Mouse (Mus musculus) thymus, postnatal 14 days (tissue): ENCODE data around the gene Atp5d.

Experiments
- DNase-seq: peaks from one replicate; pipeline ENCODE4 v3.0.0; 2021

Atp5d gene

DNA sequence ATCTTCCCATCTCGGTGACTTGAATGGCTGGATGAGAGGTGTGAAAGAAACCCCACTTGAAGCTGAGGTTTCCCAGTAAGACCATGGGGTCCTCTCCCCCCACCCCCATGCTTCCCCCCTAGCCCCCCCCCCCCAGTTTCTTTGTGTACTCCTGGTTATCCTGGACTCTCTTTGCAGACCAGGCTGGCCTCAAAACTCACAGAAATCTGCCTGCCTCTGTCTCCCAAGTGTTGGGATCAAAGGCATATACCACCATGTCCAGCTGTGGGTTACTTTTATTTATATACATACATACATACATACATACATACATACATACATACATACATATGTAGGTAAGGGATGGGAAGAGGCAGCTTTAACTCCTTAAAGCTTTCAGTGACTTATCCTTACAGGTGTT is 30.6 kb downstream of the Atp5d start:
- DNase-seq = no peak

DNA sequence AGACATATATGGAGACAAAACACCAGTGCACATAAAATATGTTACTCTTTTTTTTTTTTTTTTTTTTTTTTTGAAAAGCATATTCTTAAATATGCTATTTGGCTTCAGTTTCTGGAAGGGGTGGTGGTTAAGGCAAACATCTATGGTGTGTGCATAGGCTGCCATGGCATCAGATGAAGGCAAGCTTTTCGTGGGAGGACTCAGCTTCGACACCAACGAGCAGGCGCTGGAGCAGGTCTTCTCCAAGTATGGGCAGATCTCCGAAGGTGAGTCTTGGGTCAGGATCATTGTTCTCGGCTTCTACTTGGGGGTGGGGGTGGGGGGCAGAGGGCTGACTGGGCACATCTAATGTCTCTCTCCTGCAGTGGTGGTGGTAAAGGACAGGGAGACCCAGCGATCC is 31.2 kb downstream of the Atp5d start:
- DNase-seq = no peak

DNA sequence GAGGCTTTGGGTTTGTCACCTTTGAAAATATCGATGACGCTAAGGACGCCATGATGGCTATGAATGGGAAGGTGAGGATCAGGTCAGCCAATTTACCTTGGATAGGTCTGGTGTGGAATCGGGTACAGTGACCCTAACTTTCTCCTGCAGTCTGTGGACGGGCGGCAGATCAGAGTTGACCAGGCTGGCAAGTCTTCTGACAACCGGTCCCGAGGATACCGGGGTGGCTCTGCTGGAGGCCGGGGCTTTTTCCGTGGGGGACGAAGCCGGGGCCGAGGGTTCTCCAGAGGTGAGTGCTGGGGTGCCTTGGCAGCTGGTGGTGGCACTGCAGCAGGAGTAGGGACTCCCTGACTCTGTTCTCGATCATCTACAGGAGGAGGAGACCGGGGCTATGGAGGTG is 31.6 kb downstream of the Atp5d start:
- DNase-seq = no peak

DNA sequence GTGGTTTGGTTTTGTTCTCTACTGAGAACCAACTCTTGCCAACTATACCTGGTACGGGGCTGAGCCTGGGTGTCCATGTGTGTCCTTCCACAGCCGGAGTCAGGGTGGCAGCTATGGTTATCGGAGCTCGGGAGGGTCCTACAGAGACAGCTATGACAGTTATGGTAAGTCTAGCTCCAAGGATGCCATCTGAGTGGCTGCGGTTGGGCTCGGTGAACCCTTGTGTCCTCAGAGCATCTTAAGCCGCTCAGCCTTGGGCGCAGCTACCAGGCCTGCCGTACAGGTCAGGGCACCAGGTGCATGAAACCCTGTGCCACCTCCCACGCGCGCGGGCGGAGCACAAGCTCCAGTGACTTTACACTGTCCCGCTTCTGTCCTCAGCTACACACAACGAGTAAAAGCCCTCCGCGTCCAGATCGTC is 32.2 kb downstream of the Atp5d start:
- DNase-seq = no peak

DNA sequence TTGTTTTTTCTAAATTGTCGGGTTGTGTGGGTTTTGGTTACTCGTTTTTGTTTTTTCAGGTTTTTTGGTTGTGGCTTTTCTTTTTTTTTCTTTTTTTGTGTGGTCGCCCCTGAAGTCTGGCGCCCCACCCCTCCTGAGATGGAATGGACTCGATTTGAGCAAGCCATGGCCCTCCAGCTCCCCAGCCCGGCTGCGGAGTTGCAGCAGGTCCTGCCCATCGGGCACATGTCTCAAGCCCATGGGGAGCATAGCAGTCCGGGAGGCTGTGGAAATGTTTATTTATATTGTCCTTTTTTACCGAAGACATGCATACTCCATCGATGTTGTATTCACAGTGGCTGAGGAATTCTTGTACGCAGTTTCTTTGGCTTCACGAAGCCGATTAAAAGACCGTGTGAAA is 32.8 kb downstream of the Atp5d start:
- DNase-seq = no peak

DNA sequence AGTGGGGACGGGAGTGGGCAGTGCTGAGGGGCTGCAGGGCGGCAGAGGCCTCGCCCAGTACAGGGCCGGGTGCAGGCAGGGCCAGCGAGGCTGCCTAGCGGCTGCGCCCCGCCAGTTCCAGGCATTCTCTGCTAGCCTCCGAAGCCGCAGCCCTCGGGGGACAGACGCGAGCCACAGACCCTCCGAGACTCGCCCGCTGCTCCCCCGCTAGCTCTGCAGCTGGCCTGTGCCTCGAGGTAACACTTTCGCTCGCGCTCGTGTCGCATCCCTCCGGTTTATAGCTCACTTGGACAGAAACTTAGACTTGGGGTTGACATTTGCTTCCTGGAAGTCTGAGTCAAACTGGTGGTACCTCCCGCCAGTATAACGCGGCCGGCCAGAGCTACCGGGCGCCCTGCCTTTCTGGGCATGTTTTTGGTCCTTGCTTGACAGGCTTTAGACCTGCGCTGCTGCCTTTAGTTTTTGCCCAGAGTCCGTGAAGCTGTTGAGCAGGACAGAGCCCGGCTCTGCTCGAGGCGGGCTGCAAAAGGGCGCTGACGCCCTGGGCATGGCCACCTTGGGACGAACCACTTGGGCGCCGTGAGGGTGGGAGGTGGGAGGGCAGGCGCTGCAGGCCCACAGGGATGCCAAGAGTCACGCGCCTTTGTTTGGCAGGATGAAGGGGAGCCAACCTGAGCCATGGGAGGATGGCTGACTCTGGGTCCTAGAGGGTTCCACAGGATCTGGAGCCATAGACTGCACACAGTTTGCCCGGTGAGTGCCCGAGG is 33.5 kb downstream of the Atp5d start:
- DNase-seq = peak; percentile 24

DNA sequence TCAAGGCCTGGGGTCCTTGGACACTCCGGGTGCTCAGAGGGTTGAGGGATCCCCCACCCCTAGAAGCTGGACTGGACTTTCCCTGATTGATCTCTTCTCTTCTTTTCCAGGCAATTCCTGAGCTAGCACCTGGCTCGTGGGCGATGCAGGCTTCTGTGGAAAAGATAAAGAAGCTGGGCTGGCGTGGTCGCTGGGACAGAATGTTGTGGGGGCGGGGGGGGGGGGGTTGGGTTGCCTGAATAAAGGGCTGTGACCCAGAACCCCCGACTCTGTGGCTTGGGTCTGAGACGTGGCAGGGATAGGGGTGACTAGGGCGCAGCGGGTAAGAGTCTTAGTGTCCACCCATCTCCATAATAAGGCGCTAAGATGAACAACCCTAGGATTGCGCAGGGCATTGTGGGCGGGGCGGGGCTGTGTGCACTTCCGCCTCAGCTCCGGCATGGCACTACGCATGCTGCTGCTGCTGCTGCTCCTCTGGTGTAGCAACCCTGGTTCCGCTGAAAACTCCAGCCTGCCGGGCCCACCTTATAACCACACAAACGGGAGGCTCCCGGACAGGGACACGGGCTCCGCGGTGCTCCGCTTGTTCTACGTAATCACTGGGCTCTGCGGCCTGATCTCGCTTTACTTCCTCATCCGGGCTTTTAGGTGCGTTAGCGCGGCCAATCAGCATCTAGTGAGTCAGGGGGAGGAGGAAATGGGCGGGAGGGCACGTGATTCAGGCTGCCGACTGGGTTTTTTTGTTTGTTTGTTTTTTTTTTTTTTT is 34.3 kb downstream of the Atp5d start, which contains the start of gene 1600002K03Rik:
Gene 1600002K03Rik, plus strand, starts transcription at position 418 of the 766 bp plus-strand sequence.
- peak; percentile 88 for DNase-seq

DNA sequence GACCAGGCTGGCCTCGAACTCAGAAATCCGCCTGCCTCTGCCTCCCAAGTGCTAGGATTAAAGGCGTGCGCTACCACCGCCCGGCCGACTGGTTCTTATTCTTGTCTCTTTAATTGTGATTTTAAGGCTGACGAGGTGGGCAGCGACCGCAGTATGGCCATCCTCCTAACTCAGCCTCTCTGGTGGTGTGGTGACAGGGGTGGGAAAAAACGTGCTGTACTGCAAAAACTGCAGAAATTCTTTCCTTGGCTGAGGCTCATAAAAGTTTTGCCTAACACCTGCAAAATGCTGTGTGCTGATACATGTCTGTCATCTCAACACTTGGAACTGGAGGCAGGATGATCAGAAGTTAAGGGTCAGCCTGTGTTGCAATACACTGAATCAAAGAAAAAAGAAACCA is 34.9 kb downstream of the Atp5d start:
- no peak for DNase-seq

DNA sequence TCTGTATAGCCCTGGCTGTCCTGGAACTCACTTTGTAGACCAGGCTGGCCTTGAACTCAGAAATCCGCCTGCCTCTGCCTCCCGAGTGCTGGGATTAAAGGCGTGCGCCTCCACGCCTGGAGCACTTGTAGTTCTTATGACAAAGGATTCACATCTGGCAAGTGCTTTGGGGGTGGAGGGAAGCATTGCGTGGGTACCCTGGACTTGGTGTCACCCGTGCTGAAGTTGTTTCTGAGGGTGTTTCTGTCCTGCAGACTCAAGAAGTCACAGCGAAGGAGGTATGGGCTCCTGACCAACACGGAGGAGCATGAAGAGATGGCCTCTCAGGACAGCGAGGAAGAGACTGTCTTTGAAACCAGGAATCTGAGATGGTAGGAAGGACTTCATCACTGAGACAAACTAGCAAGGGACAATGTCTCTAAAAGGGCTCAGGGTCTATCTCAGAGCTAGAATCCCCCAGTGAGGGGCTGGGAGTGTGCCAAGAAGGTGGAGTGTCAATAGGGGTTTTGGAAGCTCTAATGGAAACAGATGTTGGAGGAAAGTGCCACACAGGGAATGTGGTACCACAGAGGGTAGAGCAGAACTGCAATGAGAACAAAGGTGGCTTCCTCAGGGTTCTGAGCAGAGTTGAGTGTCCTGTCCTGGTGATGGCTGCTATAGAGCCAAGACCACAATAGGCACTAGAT is 35.7 kb downstream of the Atp5d start:
- no peak for DNase-seq

DNA sequence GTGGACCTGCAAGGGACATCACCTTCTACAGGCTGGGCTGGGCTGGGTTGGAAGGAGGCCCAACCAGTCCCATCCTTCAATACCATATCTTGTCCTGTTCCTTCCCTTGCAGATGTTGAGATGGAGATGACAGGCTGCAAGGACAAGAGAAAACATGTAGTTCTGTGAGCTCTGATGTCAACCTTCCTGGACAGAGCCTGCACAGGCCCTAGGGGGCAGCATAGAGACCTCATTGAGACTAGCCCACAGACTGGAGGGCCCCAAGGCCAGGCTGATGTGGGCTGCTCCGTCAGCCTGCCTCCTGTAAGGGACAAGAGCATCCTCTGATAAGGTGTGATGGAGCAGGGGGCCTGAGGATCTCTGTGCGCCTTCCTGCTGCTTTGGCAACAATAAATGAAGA is 36.3 kb downstream of the Atp5d start:
- DNase-seq = peak; percentile 64

DNA sequence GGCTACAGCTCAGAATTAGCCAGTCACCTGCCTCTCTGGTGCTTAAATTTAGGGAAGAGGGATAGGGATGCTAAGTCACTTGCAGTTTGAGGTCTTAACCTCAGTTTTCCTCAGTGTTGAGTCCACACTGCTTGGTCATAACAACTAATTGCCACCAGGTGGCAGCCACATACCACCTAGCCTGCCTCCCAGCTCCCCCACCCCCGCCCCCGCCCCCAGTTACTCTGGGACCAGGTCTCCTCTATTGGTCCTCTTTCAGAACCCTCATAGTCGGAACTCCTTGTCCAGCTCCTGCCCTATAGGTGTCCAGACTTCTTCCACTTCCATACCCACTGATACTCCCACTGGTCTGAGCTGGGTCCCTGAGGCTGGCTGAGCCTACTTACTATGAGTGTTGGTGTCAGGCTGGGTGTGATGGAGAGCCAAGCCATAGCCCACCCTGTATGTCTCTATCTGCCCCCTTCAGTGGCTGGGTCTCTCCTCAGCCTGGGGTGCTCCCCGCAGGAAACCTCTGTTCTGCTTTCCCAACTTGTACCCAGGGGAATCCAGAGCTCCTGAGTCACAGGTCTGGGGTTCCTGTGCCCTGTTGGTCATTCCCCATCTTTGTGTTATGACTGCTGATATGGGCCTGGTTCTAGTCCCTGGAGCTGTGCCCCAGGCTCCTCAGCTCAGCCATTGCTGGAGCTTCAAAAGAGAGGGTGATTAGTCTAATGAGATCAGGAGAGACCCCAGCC is 37.3 kb downstream of the Atp5d start:
- no peak for DNase-seq

DNA sequence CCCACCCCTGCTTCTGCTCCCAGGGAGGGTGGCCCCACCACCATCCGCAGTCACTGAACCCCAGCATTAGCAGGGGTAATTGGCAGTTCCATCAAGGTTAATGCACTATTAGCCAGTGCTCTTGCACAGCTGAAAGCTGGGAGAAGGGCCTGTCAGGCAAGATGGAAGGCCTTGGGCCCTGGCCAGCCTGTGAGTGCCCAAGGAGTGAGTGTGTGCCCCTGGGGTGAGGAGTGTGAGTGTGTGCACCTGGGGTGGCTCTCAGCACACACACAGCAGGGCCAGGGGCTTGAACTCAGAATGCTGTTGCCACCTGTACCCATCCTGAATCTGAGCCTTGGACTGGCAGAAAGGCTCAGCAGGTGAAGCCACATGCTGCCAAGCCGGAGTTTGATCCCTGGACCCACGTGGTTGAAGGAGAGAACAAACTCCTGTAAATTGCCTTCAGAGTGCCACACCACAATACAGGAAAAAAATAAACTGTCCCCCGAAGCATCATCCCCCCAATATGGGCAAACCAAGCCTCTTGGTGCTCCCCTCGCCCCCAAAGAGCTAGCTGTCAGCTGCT is 37.9 kb downstream of the Atp5d start:
- no peak for DNase-seq

DNA sequence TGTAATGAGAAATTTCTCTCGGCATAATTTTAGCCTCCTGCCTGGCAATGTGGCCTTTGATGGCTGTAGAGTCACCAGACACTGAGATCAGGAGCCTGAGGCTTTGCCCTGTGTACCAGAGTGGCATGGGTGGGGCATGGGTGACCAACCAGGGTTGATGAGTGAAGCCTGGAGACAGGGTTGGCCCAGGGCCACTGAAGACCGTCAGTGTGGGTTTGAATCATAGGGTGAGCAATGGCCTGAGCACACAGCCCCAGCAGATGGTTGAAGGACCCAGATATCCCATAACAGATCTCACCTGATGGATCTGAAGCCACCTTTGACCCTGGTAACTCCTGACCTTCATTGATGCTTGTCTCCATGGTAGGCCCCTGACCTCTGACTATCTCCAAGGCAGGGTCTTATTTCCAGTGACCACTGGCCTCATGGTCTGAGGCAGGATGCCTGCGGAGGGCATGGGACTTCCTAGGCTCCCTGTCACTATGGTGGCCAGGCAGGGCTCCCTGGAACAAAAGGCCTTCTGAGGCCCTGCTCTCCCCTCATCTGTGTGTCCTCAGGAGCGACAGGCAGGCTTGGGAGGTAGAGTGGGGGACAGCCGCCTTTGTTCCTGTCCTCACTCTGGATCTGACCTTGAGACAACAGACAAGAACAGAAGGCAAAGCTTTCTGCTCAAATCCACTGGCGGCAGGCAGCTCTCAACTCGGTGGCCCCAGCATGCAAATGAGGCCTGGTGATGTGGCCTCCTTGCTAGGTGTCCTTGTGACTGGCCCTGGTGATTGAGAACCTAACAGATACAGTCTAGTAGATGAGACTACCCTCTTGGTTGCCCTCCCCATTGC is 39.2 kb downstream of the Atp5d start:
- no peak for DNase-seq

DNA sequence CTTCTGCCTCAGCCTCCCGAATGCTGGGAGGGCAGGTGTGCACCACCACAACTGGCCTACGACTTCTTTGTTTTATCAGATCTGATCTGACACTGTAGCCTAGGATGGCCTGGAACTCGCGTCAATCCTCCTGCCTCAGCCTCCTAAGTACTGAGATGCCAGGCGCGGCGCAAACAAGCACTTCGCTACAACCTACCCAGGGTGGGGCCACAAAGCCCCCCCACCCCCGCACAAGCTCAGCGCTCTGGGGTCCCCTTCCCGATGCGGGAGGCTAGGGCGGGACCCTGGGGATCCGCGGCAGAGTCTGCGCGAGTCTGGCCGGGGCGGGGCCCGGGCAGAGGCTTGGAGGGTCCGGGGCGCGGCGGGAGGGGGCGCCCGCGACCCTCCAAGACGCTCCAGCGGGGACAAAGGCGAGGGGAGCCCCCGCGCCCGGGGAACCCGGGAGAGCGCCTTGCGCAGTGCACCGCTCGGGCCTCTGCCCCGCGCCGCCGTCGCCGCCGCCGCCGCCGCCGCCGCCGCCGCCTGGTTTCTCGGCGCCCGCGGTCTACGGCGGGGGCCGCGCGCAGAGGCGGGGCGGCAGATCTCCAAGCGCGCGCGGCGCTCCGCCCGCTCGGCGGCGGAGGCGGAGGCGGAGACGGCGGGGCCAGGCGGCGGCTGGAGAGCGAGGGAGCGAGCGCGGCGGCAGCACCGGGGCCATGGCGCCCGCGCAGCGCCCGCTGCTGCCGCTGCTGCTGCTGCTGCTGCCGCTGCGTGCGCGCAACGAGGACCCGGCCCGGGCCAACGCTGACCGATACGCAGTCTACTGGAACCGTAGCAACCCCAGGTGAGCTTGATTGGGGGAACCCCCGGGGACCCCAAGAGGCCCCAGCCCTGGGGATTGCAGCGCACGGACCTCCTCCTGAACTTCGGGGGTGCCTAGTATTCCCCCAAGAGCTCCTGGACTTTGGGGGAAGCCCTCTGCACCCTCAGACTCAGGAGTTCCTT is 40.9 kb downstream of the Atp5d start, which contains the start of gene Efna2:
Gene Efna2, plus strand, starts transcription at position 415 of the 984 bp plus-strand sequence.
- peak; percentile 60 for DNase-seq

DNA sequence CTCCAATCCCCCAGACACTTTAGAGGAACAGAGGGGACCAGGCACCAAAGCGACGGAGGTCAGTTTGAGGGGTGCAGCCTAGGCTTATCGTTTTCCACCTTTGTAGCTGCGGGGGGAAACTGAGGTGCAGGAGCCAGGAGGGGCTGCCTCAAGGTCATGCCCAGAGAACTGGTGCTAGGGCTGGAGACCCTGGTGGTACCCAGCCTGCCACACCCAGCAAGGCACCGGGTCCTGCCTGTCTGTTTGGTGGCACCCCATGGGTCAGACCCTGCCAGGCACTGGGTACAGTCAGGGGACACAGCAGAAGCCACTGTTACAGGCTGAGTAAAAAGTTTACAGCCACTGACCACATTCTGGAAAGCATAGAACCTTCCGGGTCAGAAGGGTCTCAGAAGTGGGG is 41.9 kb downstream of the Atp5d start:
- no peak for DNase-seq

DNA sequence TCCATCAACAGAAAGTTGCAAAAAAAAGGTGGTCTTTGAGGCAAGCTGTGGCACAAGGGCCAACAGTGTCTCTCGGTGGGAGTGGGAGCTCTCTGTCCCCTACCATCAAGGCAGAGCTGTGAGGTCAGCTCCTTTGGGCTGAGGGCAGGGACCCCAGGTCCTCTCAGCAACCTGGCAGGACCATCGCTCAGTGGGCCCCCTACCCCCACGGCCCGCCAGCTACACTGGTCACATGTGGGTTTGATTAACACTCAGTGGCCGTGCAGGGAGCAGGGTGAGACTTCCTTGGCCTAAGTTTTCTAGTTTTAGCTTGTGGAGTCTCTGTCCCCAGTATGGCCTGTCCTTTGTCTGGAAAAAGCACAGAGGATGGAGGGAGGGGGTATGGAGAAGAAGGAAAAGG is 42.4 kb downstream of the Atp5d start:
- DNase-seq = no peak

DNA sequence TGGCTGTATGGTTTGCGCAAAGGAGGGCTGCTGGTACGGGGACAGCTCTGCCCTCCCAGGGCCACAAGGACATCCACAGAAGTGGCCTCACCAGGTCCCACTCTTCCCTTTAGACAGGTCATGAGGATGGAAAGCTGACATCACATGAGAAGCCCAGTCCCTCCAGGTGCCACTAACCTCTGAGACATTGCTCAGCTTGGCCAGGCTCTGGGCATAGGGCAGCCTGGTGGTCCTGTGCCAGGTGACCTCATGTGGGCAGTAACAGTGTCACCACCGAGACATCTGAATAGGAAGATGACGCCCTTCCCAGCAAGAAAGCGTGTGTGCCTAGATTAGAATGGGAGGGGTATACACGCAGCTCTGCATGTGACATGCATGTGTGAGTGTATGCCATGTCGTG is 44.1 kb downstream of the Atp5d start:
- no peak for DNase-seq

DNA sequence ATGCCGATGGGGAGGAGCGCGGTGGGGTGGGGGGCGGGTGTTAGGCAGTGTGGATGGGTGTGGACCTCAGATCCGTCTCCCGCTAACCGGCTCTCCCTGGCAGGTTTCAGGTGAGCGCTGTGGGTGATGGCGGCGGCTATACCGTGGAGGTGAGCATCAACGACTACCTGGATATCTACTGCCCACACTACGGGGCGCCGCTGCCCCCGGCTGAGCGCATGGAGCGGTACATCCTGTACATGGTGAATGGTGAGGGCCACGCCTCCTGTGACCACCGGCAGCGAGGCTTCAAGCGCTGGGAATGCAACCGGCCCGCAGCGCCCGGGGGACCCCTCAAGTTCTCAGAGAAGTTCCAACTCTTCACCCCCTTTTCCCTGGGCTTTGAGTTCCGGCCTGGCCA is 48.2 kb downstream of the Atp5d start:
- no peak for DNase-seq

DNA sequence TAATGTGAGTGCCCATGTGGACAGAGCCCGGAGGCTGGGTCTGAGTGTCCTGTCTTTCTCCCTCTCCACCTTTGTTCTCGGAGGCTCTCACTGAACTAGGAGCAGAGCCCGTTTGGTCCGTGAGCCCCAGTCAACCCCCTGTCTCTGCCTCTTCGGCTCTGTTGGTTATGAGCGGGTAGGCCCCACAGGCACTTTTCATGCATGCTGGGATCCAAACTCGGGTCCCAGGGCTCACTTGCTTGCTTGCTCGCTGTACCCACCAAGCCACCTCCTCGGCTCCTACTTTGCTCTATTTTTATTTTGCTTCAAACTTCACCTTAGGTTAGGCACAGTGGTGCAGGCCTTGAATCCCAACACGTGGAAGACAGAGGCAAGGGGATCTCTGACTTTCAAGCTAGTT is 49.3 kb downstream of the Atp5d start:
- no peak for DNase-seq

DNA sequence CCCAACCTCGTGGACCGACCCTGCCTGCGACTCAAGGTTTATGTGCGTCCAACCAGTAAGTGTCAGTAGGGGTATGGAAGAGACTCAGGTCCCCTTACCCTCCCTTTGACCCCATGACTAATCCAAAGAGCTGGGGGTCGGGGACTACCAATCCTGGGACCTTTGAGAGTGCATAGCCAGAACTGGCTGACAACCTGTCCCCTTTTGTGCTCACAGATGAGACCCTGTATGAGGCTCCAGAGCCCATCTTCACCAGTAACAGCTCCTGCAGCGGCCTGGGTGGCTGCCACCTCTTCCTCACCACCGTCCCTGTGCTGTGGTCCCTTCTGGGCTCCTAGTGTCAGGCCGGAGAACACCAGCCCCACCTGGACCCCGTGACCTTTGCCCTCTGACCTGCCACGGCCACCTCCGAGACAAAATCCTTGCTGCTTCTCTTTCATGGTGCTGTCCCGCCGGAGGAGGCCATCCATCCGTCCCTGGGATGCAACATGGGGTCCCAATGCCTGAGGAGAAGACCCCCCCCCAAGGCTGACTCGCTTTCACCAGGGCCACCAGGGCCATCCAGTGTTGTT is 50.1 kb downstream of the Atp5d start:
- DNase-seq = no peak
